Comparison of ENCODE assay signal across 8 mouse cellular contexts in genomic region chr7:30394379-30394778, GRCm38 (mm10). TPM values are rescaled to one million over a fixed set of nuclear protein-coding genes. Genes with fewer than 3 reads are reported as not detected.
DNase-seq lines count a peak whose midpoint lies in the region; ATAC-seq lines count a peak whose summit lies in the region.
"Had no signal": no experiment of that assay in that cellular context is flagged by ENCODE, and none has a peak within 500 bp of the region (broad histone marks: within the 10 kb centered on the region; RNA-seq: fewer than 3 reads in every experiment).

No protein-coding gene starts in this region.

- no peak overlapping the region for H3K4me3 ChIP-seq in embryonic facial prominence, embryonic 15.5 days (replicated peaks)
- H3K4me3 ChIP-seq in megakaryocyte, embryonic 14.5 days (replicated peaks): peak overlapping the region; percentile 84

- peak; percentile 43; the same call in 1 of the 2 replicates for ATAC-seq in embryonic facial prominence, embryonic 15.5 days (ENCODE audit: insufficient number of reproducible peaks, low FRiP score, low TSS enrichment, low read depth)

- peak; percentile 73 for DNase-seq in A20 (ENCODE audit: low read depth, low spot score)
- DNase-seq in CD4-positive, CD25-positive, alpha-beta regulatory T cell, adult 2 months (ENCODE audit: low read depth, low spot score): peak; percentile 91
- DNase-seq in kidney, postnatal 10 days: peak; percentile 61
- DNase-seq in thymus, postnatal 36 days: peak; percentile 75 to 80
- DNase-seq in frontal cortex, postnatal 10 days (ENCODE audit: low spot score in 2 of 2): no peak

- H3K36me3 ChIP-seq in embryonic facial prominence, embryonic 15.5 days: no peaks in the 10 kb centered on the region
- H3K36me3 ChIP-seq in megakaryocyte, embryonic 14.5 days (replicated peaks; ENCODE audit: low read length): no peaks in the 10 kb centered on the region

- H3K27ac ChIP-seq in embryonic facial prominence, embryonic 15.5 days (replicated peaks): peak overlapping the region; percentile 60

- no peak overlapping the region for H3K4me2 ChIP-seq in embryonic facial prominence, embryonic 15.5 days (replicated peaks)

- WGBS in embryonic facial prominence, embryonic 15.5 days: 30% methylated on average over 11 of the region's 11 CpGs

- no peaks in the 10 kb centered on the region for H3K4me1 ChIP-seq in embryonic facial prominence, embryonic 15.5 days
- peaks cover 33% of the 10 kb centered on the region for H3K4me1 ChIP-seq in megakaryocyte, embryonic 14.5 days

- no peak overlapping the region for H3K9ac ChIP-seq in embryonic facial prominence, embryonic 15.5 days

- H3K27me3 ChIP-seq in embryonic facial prominence, embryonic 15.5 days: no peaks in the 10 kb centered on the region
- H3K27me3 ChIP-seq in megakaryocyte, embryonic 14.5 days (replicated peaks): no peaks in the 10 kb centered on the region

- H3K9me3 ChIP-seq in embryonic facial prominence, embryonic 15.5 days (replicated peaks): no peaks in the 10 kb centered on the region
- H3K9me3 ChIP-seq in megakaryocyte, embryonic 14.5 days: no peaks in the 10 kb centered on the region

RNA-seq across cellular contexts. Expression of gene Tyrobp, which starts 19.2 kb away (rescaled TPM):
- polyA plus RNA-seq in embryonic facial prominence, embryonic 15.5 days (2015; fragmentation: Nextera tagmentation; extraction: Ambion mirVana): 95.4 and 103 TPM in 2 replicates
- 20.9 and 273 TPM in 2 replicates for polyA plus RNA-seq in megakaryocyte, embryonic 14.5 days (2012; ENCODE audit: insufficient read depth, low replicate concordance)

RNA-seq across cellular contexts. Expression of gene Hcst, which starts 25.3 kb away (rescaled TPM):
- polyA plus RNA-seq in embryonic facial prominence, embryonic 15.5 days (2015; fragmentation: Nextera tagmentation; extraction: Ambion mirVana): 2.2 and 2.4 TPM in 2 replicates
- polyA plus RNA-seq in megakaryocyte, embryonic 14.5 days (2012; ENCODE audit: insufficient read depth, low replicate concordance): 11.1 and 14.2 TPM in 2 replicates
- polyA plus RNA-seq: testis, adult 2 months had no signal

RNA-seq across cellular contexts. Expression of gene Nfkbid, which starts 27.2 kb away (rescaled TPM):
- polyA plus RNA-seq in embryonic facial prominence, embryonic 15.5 days (2015; fragmentation: Nextera tagmentation; extraction: Ambion mirVana): 1.7 and 1.8 TPM in 2 replicates
- polyA plus RNA-seq in megakaryocyte, embryonic 14.5 days (2012; ENCODE audit: insufficient read depth, low replicate concordance): 8.3 and 10.0 TPM in 2 replicates

RNA-seq across cellular contexts. Expression of gene Lrfn3, which starts 31.8 kb away (rescaled TPM):
- polyA plus RNA-seq in embryonic facial prominence, embryonic 15.5 days (2015; fragmentation: Nextera tagmentation; extraction: Ambion mirVana): 5.7 and 6.6 TPM in 2 replicates
- not detected in 2 replicates for polyA plus RNA-seq in megakaryocyte, embryonic 14.5 days (2012; ENCODE audit: insufficient read depth, low replicate concordance)

RNA-seq across cellular contexts. Expression of gene Aplp1, which starts 51.0 kb away (rescaled TPM):
- 52.0 and 61.3 TPM in 2 replicates for polyA plus RNA-seq in embryonic facial prominence, embryonic 15.5 days (2015; fragmentation: Nextera tagmentation; extraction: Ambion mirVana)
- polyA plus RNA-seq in megakaryocyte, embryonic 14.5 days (2012; ENCODE audit: insufficient read depth, low replicate concordance): 2.1 and 5.5 TPM in 2 replicates

Comparison
In these comparisons a context has a peak if more than half of its experiments do, and no peak if none do; other contexts are left out.
1. DNase-seq: peak in A20 (single experiment), CD4-positive, CD25-positive, alpha-beta regulatory T cell, adult 2 months (single experiment), kidney, postnatal 10 days (single experiment) and thymus, postnatal 36 days (2 of 2); none in frontal cortex, postnatal 10 days (0 of 2).